Mouse (Mus musculus) stomach, postnatal 0 days (tissue): ENCODE measurements around the gene Cdca4. TPM values are rescaled to one million over a fixed set of nuclear protein-coding genes. Genes with fewer than 3 reads are reported as not detected.

ENCODE experiments used
- ATAC-seq: fragments of 200-750 bp; cut with Nextera tagmentation; 2 replicates; pipeline ENCODE4 v1.8.0; 2017; ENCODE audit not compliant: low FRiP score, low TSS enrichment
- DNase-seq: peaks from one replicate; pipeline ENCODE4 v3.0.0-alpha.2; 2016; ENCODE audit warnings: low spot score
- H3K27ac ChIP-seq: fragments of 300-500 bp; sonication (generic); replicated peaks from 2 replicates; pipeline ENCODE4 v1.5.1; 2014; ENCODE audit warnings: mild to moderate bottlenecking, control low read depth
- H3K27me3 ChIP-seq: fragments of 300-500 bp; sonication (generic); 2 replicates; pipeline ENCODE4 v1.6.1; 2014; ENCODE audit warnings: low read length; ENCODE audit not compliant: control insufficient read depth, insufficient read depth
- H3K36me3 ChIP-seq: fragments of 300-500 bp; sonication (generic); 2 replicates; pipeline ENCODE4 v1.6.1; 2014; ENCODE audit warnings: low read length, mixed read lengths; ENCODE audit not compliant: control insufficient read depth, insufficient read depth
- H3K4me1 ChIP-seq: fragments of 300-500 bp; sonication (generic); replicated peaks from 2 replicates; pipeline ENCODE4 v1.6.1; 2014; ENCODE audit warnings: antibody characterized with exemption; ENCODE audit not compliant: control insufficient read depth, insufficient read depth
- H3K4me2 ChIP-seq: fragments of 300-500 bp; sonication (generic); replicated peaks from 2 replicates; pipeline ENCODE4 v1.6.1; 2014; ENCODE audit warnings: low read depth, mild to moderate bottlenecking, control low read depth, moderate library complexity
- H3K4me3 ChIP-seq: fragments of 300-500 bp; sonication (generic); 2 replicates; pipeline ENCODE4 v1.5.1; 2014; ENCODE audit warnings: low read depth, low read length, control low read depth
- H3K9ac ChIP-seq: fragments of 300-500 bp; sonication (generic); 2 replicates; pipeline ENCODE4 v1.6.1; 2014; ENCODE audit warnings: mild to moderate bottlenecking, low read length, control low read depth, mixed read lengths
- H3K9me3 ChIP-seq: fragments of 300-500 bp; sonication (generic); 2 replicates; pipeline ENCODE4 v1.6.1; 2016; ENCODE audit warnings: low read length; ENCODE audit not compliant: control insufficient read depth
- CTCF ChIP-seq: IDR thresholded peaks from 2 replicates; pipeline ENCODE4 v1.5.1; 2016; ENCODE audit warnings: antibody characterized with exemption, low read depth, mild to moderate bottlenecking, moderate library complexity
- EP300 ChIP-seq: optimal IDR thresholded peaks from 2 replicates; pipeline ENCODE3; 2016; ENCODE audit warnings: antibody characterized with exemption
- WGBS: fragments of 180-500 bp; shearing (Covaris S2); extraction: QIAGEN DNeasy Blood & Tissue Kit; methylation state at CpG from one replicate; pipeline ENCODE4 v1.1.7; 2014; 5-methylcytosine and 5-hydroxymethylcytosine counted together
- polyA plus RNA-seq: library from polyadenylated mRNA; unstranded; fragments of >200 nt; fragmentation: Nextera tagmentation; extraction: Ambion mirVana; gene quantifications from 2 replicates; pipeline ENCODE4 v1.2.1, GENCODE M21; 2015

The Cdca4 gene
- 37.5 and 41.6 TPM in 2 replicates for polyA plus RNA-seq

- TF ChIP-seq CTCF (peak; percentile 54), EP300 (no peak)
- DNase-seq, result peak; percentile 100
- peaks cover 10% of the 10 kb centered on the region for H3K4me1 ChIP-seq
- WGBS, result 0% methylated on average over 53 of the region's 72 CpGs
- peak within 1 kb of the TSS; percentile 96 for H3K9ac ChIP-seq
- ATAC-seq, result peak; percentile 97
- peak within 1 kb of the TSS; percentile 84 for H3K4me3 ChIP-seq
- H3K36me3 ChIP-seq, result no peaks in the 10 kb centered on the region
- no peaks in the 10 kb centered on the region for H3K9me3 ChIP-seq
- H3K4me2 ChIP-seq, result peak within 1 kb of the TSS; percentile 70
- H3K27me3 ChIP-seq, result no peaks in the 10 kb centered on the region
- peak within 1 kb of the TSS; percentile 93 for H3K27ac ChIP-seq
Measured at GRCm38 (mm10) chr12:112829244-112829864, at the start of gene Cdca4. Gene Cdca4 (minus strand): TSS chr12:112829423.

- Histone ChIP-seq H3K27ac (peak overlapping the region; percentile 63), H3K4me1 (peaks cover 6% of the 10 kb centered on the region), H3K9me3 (no peaks in the 10 kb centered on the region), H3K9ac (peak overlapping the region; percentile 35), H3K4me2 (peak overlapping the region; percentile 64), H3K4me3 (peak overlapping the region; percentile 35), H3K36me3 (no peaks in the 10 kb centered on the region), H3K27me3 (0 out of 2 replicates have a peak, but pooled peaks cover 2% of the 10 kb centered on the region)
- ATAC-seq (peak; percentile 42), DNase-seq (peak; percentile 58)
- 1% methylated on average over 37 of the region's 37 CpGs for WGBS
- TF ChIP-seq CTCF (no peak), EP300 (no peak)
Measured at GRCm38 (mm10) chr12:112877607-112878020, 48.4 kb upstream of the Cdca4 start.

GRCm38 (mm10) chr12:112877073-112877576 is 47.9 kb upstream of the Cdca4 start:
- Histone ChIP-seq H3K36me3 (no peaks in the 10 kb centered on the region), H3K4me3 (peak overlapping the region; percentile 35), H3K9ac (peak overlapping the region; percentile 35), H3K27ac (peak overlapping the region; percentile 63), H3K27me3 (0 out of 2 replicates have a peak, but pooled peaks cover 2% of the 10 kb centered on the region), H3K4me2 (peak overlapping the region; percentile 64), H3K9me3 (no peaks in the 10 kb centered on the region), H3K4me1 (peaks cover 6% of the 10 kb centered on the region)
- ATAC-seq (no peak), DNase-seq (no peak)
- TF ChIP-seq CTCF, result no peak
- no peak for TF ChIP-seq EP300
- 8% methylated on average over 17 of the region's 17 CpGs for WGBS

GRCm38 (mm10) chr12:112876332-112877072 is 47.3 kb upstream of the Cdca4 start:
- peak overlapping the region; percentile 63 for H3K27ac ChIP-seq
- DNase-seq (peak; percentile 84), ATAC-seq (peak; percentile 58)
- no peaks in the 10 kb centered on the region for H3K36me3 ChIP-seq
- H3K4me3 ChIP-seq, result peak overlapping the region; percentile 21; the same call in 1 of the 2 replicates
- H3K4me2 ChIP-seq, result peak overlapping the region; percentile 64
- WGBS, result 7% methylated on average over 28 of the region's 28 CpGs
- peaks cover 6% of the 10 kb centered on the region for H3K4me1 ChIP-seq
- TF ChIP-seq CTCF, result no peak
- no peak for TF ChIP-seq EP300
- H3K9ac ChIP-seq, result no peak overlapping the region
- H3K9me3 ChIP-seq, result no peaks in the 10 kb centered on the region
- 0 out of 2 replicates have a peak, but pooled peaks cover 2% of the 10 kb centered on the region for H3K27me3 ChIP-seq

- H3K4me3 ChIP-seq, result no peak overlapping the region
- H3K27ac ChIP-seq, result no peak overlapping the region
- no peaks in the 10 kb centered on the region for H3K36me3 ChIP-seq
- 22% methylated on average over 16 of the region's 16 CpGs for WGBS
- no peak overlapping the region for H3K9ac ChIP-seq
- DNase-seq (peak; percentile 84), ATAC-seq (peak; percentile 56; the same call in 1 of the 2 replicates)
- no peaks in the 10 kb centered on the region for H3K9me3 ChIP-seq
- no peak overlapping the region for H3K4me2 ChIP-seq
- 0 out of 2 replicates have a peak, but pooled peaks cover 2% of the 10 kb centered on the region for H3K27me3 ChIP-seq
- TF ChIP-seq EP300 (no peak), CTCF (peak; percentile 94)
- peaks cover 6% of the 10 kb centered on the region for H3K4me1 ChIP-seq
Measured at GRCm38 (mm10) chr12:112875225-112876013, 46.2 kb upstream of the Cdca4 start.
